In genomic region chr6:30667585-30667984, GRCm38 (mm10) we compare ENCODE assay signal across 24 mouse cellular contexts. TPM values are rescaled to one million over a fixed set of nuclear protein-coding genes. Genes with fewer than 3 reads are reported as not detected.
DNase-seq lines count a peak whose midpoint lies in the region; ATAC-seq and TF ChIP-seq lines count a peak whose summit lies in the region.
"Had no signal": no experiment of that assay in that cellular context is flagged by ENCODE, and none has a peak within 500 bp of the region (broad histone marks: within the 10 kb centered on the region; RNA-seq: fewer than 3 reads in every experiment).

No protein-coding gene starts in this region.

- WGBS in heart, embryonic 10.5 days = 73% methylated on average over 5 of the region's 5 CpGs
- 29% methylated on average over 5 of the region's 5 CpGs for WGBS in midbrain, postnatal 0 days
- WGBS in midbrain, embryonic 13.5 days = 42% methylated on average over 5 of the region's 5 CpGs
- WGBS in embryonic facial prominence, embryonic 13.5 days = 18% methylated on average over 5 of the region's 5 CpGs
- WGBS in limb, embryonic 15.5 days = 24% methylated on average over 5 of the region's 5 CpGs

- no peaks in the 10 kb centered on the region for H3K27me3 ChIP-seq in heart, embryonic 10.5 days (ENCODE audit: insufficient read depth, poor library complexity, severe bottlenecking)
- H3K27me3 ChIP-seq in midbrain, postnatal 0 days (ENCODE audit: insufficient read depth, low read length) = no peaks in the 10 kb centered on the region
- H3K27me3 ChIP-seq in midbrain, embryonic 13.5 days = no peaks in the 10 kb centered on the region
- H3K27me3 ChIP-seq in embryonic facial prominence, embryonic 13.5 days = no peaks in the 10 kb centered on the region
- H3K27me3 ChIP-seq in limb, embryonic 15.5 days = no peaks in the 10 kb centered on the region
- H3K27me3 ChIP-seq: midbrain, embryonic 15.5 days had no signal

- H3K27ac ChIP-seq in heart, embryonic 10.5 days = peak overlapping the region; percentile 64
- H3K27ac ChIP-seq in midbrain, postnatal 0 days (ENCODE audit: low read depth, low read length) = peak overlapping the region; percentile 43; the same call in 1 of the 2 replicates
- H3K27ac ChIP-seq in midbrain, embryonic 13.5 days = no peak overlapping the region
- H3K27ac ChIP-seq in embryonic facial prominence, embryonic 13.5 days = peak overlapping the region; percentile 85
- H3K27ac ChIP-seq in limb, embryonic 15.5 days = peak overlapping the region; percentile 65
- H3K27ac ChIP-seq in left cerebral cortex, adult 2 months = no peak overlapping the region
- H3K27ac ChIP-seq: midbrain, embryonic 15.5 days had no signal

- intact Hi-C loops in heart, postnatal 10 days (cut with DNase I) = no loop called here
- intact Hi-C loops in left cerebral cortex, adult 2 months (cut with DNase I) = no loop called here

- no peak for ATAC-seq in midbrain, postnatal 0 days (ENCODE audit: low FRiP score)
- ATAC-seq in midbrain, embryonic 13.5 days = no peak
- ATAC-seq in embryonic facial prominence, embryonic 13.5 days (ENCODE audit: insufficient number of reproducible peaks, insufficient read depth, low FRiP score, low TSS enrichment, low read depth) = no peak
- ATAC-seq in limb, embryonic 15.5 days (ENCODE audit: insufficient number of reproducible peaks, low FRiP score, low TSS enrichment, low read depth) = no peak
- ATAC-seq: intestine, postnatal 0 days; midbrain, embryonic 15.5 days had no signal

- H3K4me2 ChIP-seq in midbrain, postnatal 0 days (ENCODE audit: low read depth, low read length, poor library complexity, severe bottlenecking) = no peak overlapping the region
- no peak overlapping the region for H3K4me2 ChIP-seq in midbrain, embryonic 13.5 days (replicated peaks)
- no peak overlapping the region for H3K4me2 ChIP-seq in embryonic facial prominence, embryonic 13.5 days
- no peak overlapping the region for H3K4me2 ChIP-seq in limb, embryonic 15.5 days
- H3K4me2 ChIP-seq: heart, embryonic 11.5 days; midbrain, embryonic 15.5 days had no signal

- H3K9me3 ChIP-seq in heart, embryonic 10.5 days = no peaks in the 10 kb centered on the region
- no peaks in the 10 kb centered on the region for H3K9me3 ChIP-seq in midbrain, postnatal 0 days (ENCODE audit: low read length)
- no peaks in the 10 kb centered on the region for H3K9me3 ChIP-seq in midbrain, embryonic 13.5 days
- H3K9me3 ChIP-seq in embryonic facial prominence, embryonic 13.5 days = no peaks in the 10 kb centered on the region
- no peaks in the 10 kb centered on the region for H3K9me3 ChIP-seq in limb, embryonic 15.5 days
- H3K9me3 ChIP-seq: midbrain, embryonic 15.5 days had no signal

- H3K9ac ChIP-seq in midbrain, postnatal 0 days (replicated peaks; ENCODE audit: low read length, poor library complexity, severe bottlenecking) = no peak overlapping the region
- no peak overlapping the region for H3K9ac ChIP-seq in midbrain, embryonic 13.5 days (replicated peaks)
- no peak overlapping the region for H3K9ac ChIP-seq in embryonic facial prominence, embryonic 13.5 days
- H3K9ac ChIP-seq in limb, embryonic 15.5 days = no peak overlapping the region
- H3K9ac ChIP-seq: midbrain, embryonic 15.5 days had no signal

- H3K36me3 ChIP-seq in heart, embryonic 10.5 days = no peaks in the 10 kb centered on the region
- H3K36me3 ChIP-seq in midbrain, postnatal 0 days (ENCODE audit: insufficient read depth, low read length) = no peaks in the 10 kb centered on the region
- no peaks in the 10 kb centered on the region for H3K36me3 ChIP-seq in midbrain, embryonic 13.5 days
- no peaks in the 10 kb centered on the region for H3K36me3 ChIP-seq in embryonic facial prominence, embryonic 13.5 days
- no peaks in the 10 kb centered on the region for H3K36me3 ChIP-seq in limb, embryonic 15.5 days
- H3K36me3 ChIP-seq: midbrain, embryonic 15.5 days had no signal

- H3K4me3 ChIP-seq in heart, embryonic 10.5 days = no peak overlapping the region
- H3K4me3 ChIP-seq in midbrain, postnatal 0 days (ENCODE audit: low read depth, low read length) = no peak overlapping the region
- no peak overlapping the region for H3K4me3 ChIP-seq in midbrain, embryonic 13.5 days (replicated peaks)
- no peak overlapping the region for H3K4me3 ChIP-seq in embryonic facial prominence, embryonic 13.5 days
- H3K4me3 ChIP-seq in limb, embryonic 15.5 days = no peak overlapping the region
- no peak overlapping the region for H3K4me3 ChIP-seq in left cerebral cortex, adult 2 months
- H3K4me3 ChIP-seq: midbrain, embryonic 15.5 days had no signal

- no peak for TF ChIP-seq CTCF in midbrain, postnatal 0 days (IDR thresholded peaks at IDR 0.05)
- no peak for TF ChIP-seq CTCF in left cerebral cortex, adult 2 months (IDR thresholded peaks at IDR 0.05)

- H3K4me1 ChIP-seq in heart, embryonic 10.5 days = peaks cover 40% of the 10 kb centered on the region
- H3K4me1 ChIP-seq in midbrain, postnatal 0 days (ENCODE audit: insufficient read depth, low read length) = no peaks in the 10 kb centered on the region; the same call in 1 of the 2 replicates
- H3K4me1 ChIP-seq in midbrain, embryonic 13.5 days (replicated peaks) = peaks cover 38% of the 10 kb centered on the region
- H3K4me1 ChIP-seq in embryonic facial prominence, embryonic 13.5 days = peaks cover 71% of the 10 kb centered on the region
- peaks cover 42% of the 10 kb centered on the region for H3K4me1 ChIP-seq in limb, embryonic 15.5 days

- no peak for DNase-seq in heart, embryonic 10.5 days (ENCODE audit: low spot score)
- no peak for DNase-seq in heart, postnatal 10 days
- no peak for DNase-seq in midbrain, postnatal 0 days (ENCODE audit: low spot score)
- no peak for DNase-seq in left cerebral cortex, adult 2 months (ENCODE audit: extremely low spot score in 1 of 2, low spot score in 2 of 2)
- no peak for DNase-seq in layer of hippocampus, adult 11-12 months (ENCODE audit: low spot score)
- DNase-seq: B cell, adult 2 months; cerebellum, adult 11 months; gastrocnemius, postnatal 25 days; heart, postnatal 36 days; kidney, postnatal 25 days; lung, postnatal 36 days; thymus, postnatal 36 days had no signal

RNA-seq across cellular contexts. Expression of gene Cep41, which starts 26.0 kb away (rescaled TPM):
- polyA plus RNA-seq in heart, embryonic 10.5 days (2016; fragmentation: Nextera tagmentation; extraction: Ambion mirVana) = 12.5 and 15.3 TPM in 2 replicates
- 1 to 10 TPM; 2.3 to 4.1 TPM for total RNA-seq in heart, postnatal 10 days (2021)
- total RNA-seq in midbrain, postnatal 0 days (2014; rRNA removed) = 8.1 and 15.7 TPM in 2 replicates
- polyA plus RNA-seq in midbrain, postnatal 0 days (2015; fragmentation: Nextera tagmentation; extraction: Ambion mirVana) = 8.3 and 9.5 TPM in 2 replicates
- 15.5 and 17.1 TPM in 2 replicates for polyA plus RNA-seq in midbrain, embryonic 13.5 days (2015; fragmentation: Nextera tagmentation; extraction: Ambion mirVana)
- 23.4 and 23.9 TPM in 2 replicates for polyA plus RNA-seq in embryonic facial prominence, embryonic 13.5 days (2015; fragmentation: Nextera tagmentation; extraction: Ambion mirVana)
- polyA plus RNA-seq in limb, embryonic 15.5 days (2015; fragmentation: Nextera tagmentation; extraction: Ambion mirVana) = 28.6 and 46.4 TPM in 2 replicates
- 1 to 10 TPM; 6.5 to 9.2 TPM for total RNA-seq in left cerebral cortex, adult 2 months (2021)

RNA-seq across cellular contexts. Expression of gene Cpa1, which starts 28.6 kb away (rescaled TPM):
- 3.9 and 4.3 TPM in 2 replicates for polyA plus RNA-seq in heart, embryonic 10.5 days (2016; fragmentation: Nextera tagmentation; extraction: Ambion mirVana)
- 1 to 10 TPM; 3.2 to 3.4 TPM for total RNA-seq in heart, postnatal 10 days (2021)
- 0.60 and 0.94 TPM in 2 replicates for total RNA-seq in midbrain, postnatal 0 days (2014; rRNA removed)
- polyA plus RNA-seq in midbrain, postnatal 0 days (2015; fragmentation: Nextera tagmentation; extraction: Ambion mirVana) = 0.44 and 0.51 TPM in 2 replicates
- polyA plus RNA-seq in midbrain, embryonic 13.5 days (2015; fragmentation: Nextera tagmentation; extraction: Ambion mirVana) = 0.63 and 0.79 TPM in 2 replicates
- polyA plus RNA-seq in embryonic facial prominence, embryonic 13.5 days (2015; fragmentation: Nextera tagmentation; extraction: Ambion mirVana) = 0.34 and 0.87 TPM in 2 replicates
- 1.7 and 1.9 TPM in 2 replicates for polyA plus RNA-seq in limb, embryonic 15.5 days (2015; fragmentation: Nextera tagmentation; extraction: Ambion mirVana)
- not detected for total RNA-seq in left cerebral cortex, adult 2 months (2021)
- total RNA-seq: common myeloid progenitor, adult 5-6 weeks; gastrocnemius, postnatal 25 days; layer of hippocampus, postnatal 25 days; left cerebral cortex, postnatal 36 days; neutrophil, adult 5-6 weeks had no signal

RNA-seq across cellular contexts. Expression of gene Mest, which starts 55.8 kb away (rescaled TPM):
- 3,213 and 4,348 TPM in 2 replicates for polyA plus RNA-seq in heart, embryonic 10.5 days (2016; fragmentation: Nextera tagmentation; extraction: Ambion mirVana)
- 100 to 1,000 TPM; 192 to 215 TPM for total RNA-seq in heart, postnatal 10 days (2021)
- total RNA-seq in midbrain, postnatal 0 days (2014; rRNA removed) = 323 and 367 TPM in 2 replicates
- 109 and 165 TPM in 2 replicates for polyA plus RNA-seq in midbrain, postnatal 0 days (2015; fragmentation: Nextera tagmentation; extraction: Ambion mirVana)
- 409 and 424 TPM in 2 replicates for polyA plus RNA-seq in midbrain, embryonic 13.5 days (2015; fragmentation: Nextera tagmentation; extraction: Ambion mirVana)
- polyA plus RNA-seq in embryonic facial prominence, embryonic 13.5 days (2015; fragmentation: Nextera tagmentation; extraction: Ambion mirVana) = 874 and 912 TPM in 2 replicates
- polyA plus RNA-seq in limb, embryonic 15.5 days (2015; fragmentation: Nextera tagmentation; extraction: Ambion mirVana) = 1,721 and 1,971 TPM in 2 replicates
- 100 to 1,000 TPM in 1 of 2 experiments, 10 to 100 TPM in 1; 90.5 to 129 TPM for total RNA-seq in left cerebral cortex, adult 2 months (2021)

RNA-seq across cellular contexts. Expression of gene Cpa5, which starts 56.8 kb away (rescaled TPM):
- 0.97 and 2.1 TPM in 2 replicates for polyA plus RNA-seq in heart, embryonic 10.5 days (2016; fragmentation: Nextera tagmentation; extraction: Ambion mirVana)
- total RNA-seq in heart, postnatal 10 days (2021) = not detected
- total RNA-seq in midbrain, postnatal 0 days (2014; rRNA removed) = not detected in 2 replicates
- polyA plus RNA-seq in midbrain, postnatal 0 days (2015; fragmentation: Nextera tagmentation; extraction: Ambion mirVana) = 0.13 TPM in 1 of 2 replicates, not detected in the other
- 0.10 TPM in 1 of 2 replicates, not detected in the other for polyA plus RNA-seq in midbrain, embryonic 13.5 days (2015; fragmentation: Nextera tagmentation; extraction: Ambion mirVana)
- 0.12 and 0.28 TPM in 2 replicates for polyA plus RNA-seq in embryonic facial prominence, embryonic 13.5 days (2015; fragmentation: Nextera tagmentation; extraction: Ambion mirVana)
- 0.27 and 0.83 TPM in 2 replicates for polyA plus RNA-seq in limb, embryonic 15.5 days (2015; fragmentation: Nextera tagmentation; extraction: Ambion mirVana)
- total RNA-seq in left cerebral cortex, adult 2 months (2021) = not detected
- total RNA-seq: common myeloid progenitor, adult 5-6 weeks; gastrocnemius, postnatal 25 days; heart, postnatal 36 days; layer of hippocampus, postnatal 25 days; left cerebral cortex, postnatal 36 days; neutrophil, adult 5-6 weeks had no signal
- polyA plus RNA-seq: intestine, postnatal 0 days; liver, embryonic 16.5 days; midbrain, embryonic 15.5 days; spleen, adult 2 months had no signal

Comparison
In these comparisons a context has a peak if more than half of its experiments do, and no peak if none do; other contexts are left out.
1. H3K27ac ChIP-seq: peak in heart, embryonic 10.5 days (single experiment), midbrain, postnatal 0 days (single experiment), embryonic facial prominence, embryonic 13.5 days (single experiment) and limb, embryonic 15.5 days (single experiment); none in midbrain, embryonic 13.5 days (single experiment) and left cerebral cortex, adult 2 months (single experiment).